ENCODE assay signal across 8 mouse cellular contexts in genomic region chr5:123394957-123395881, GRCm38 (mm10). TPM values are rescaled to one million over a fixed set of nuclear protein-coding genes. Genes with fewer than 3 reads are reported as not detected.
DNase-seq lines count a peak whose midpoint lies in the region; ATAC-seq and TF ChIP-seq lines count a peak whose summit lies in the region.

No protein-coding gene starts in this region.

- H3K4me3 ChIP-seq in lung, adult 2 months (replicated peaks; ENCODE audit: extremely low read depth, low read depth, low read length), result peak overlapping the region; percentile 98
- H3K4me3 ChIP-seq in bone marrow macrophage, adult 2 months (ENCODE audit: insufficient read depth, low read length), result peak overlapping the region; percentile 75
- H3K4me3 ChIP-seq in limb, embryonic 12.5 days (replicated peaks), result peak overlapping the region; percentile 93
- H3K4me3 ChIP-seq in midbrain, embryonic 15.5 days, result peak overlapping the region; percentile 65

- H3K27ac ChIP-seq in bone marrow macrophage, adult 2 months (ENCODE audit: insufficient read depth, low read depth, low read length), result peak overlapping the region; percentile 95
- peak overlapping the region; percentile 85 for H3K27ac ChIP-seq in limb, embryonic 12.5 days
- H3K27ac ChIP-seq in midbrain, embryonic 15.5 days, result peak overlapping the region; percentile 87

- peak overlapping the region; percentile 86 for H3K9ac ChIP-seq in limb, embryonic 12.5 days (replicated peaks)
- peak overlapping the region; percentile 73 for H3K9ac ChIP-seq in midbrain, embryonic 15.5 days

- H3K9me3 ChIP-seq in limb, embryonic 12.5 days, result no peaks in the 10 kb centered on the region
- H3K9me3 ChIP-seq in midbrain, embryonic 15.5 days, result no peaks in the 10 kb centered on the region

- peak; percentile 27 for ATAC-seq in granulocyte monocyte progenitor cell, adult 5-6 weeks (replicated peaks; ENCODE audit: poor library complexity, severe bottlenecking)
- peak; percentile 13; the same call in 1 of the 2 replicates for ATAC-seq in limb, embryonic 12.5 days (ENCODE audit: insufficient number of reproducible peaks, insufficient read depth, low FRiP score, low TSS enrichment, low read depth)
- ATAC-seq in midbrain, embryonic 15.5 days (replicated peaks), result peak; percentile 62

- H3K27me3 ChIP-seq in limb, embryonic 12.5 days, result no peaks in the 10 kb centered on the region
- no peaks in the 10 kb centered on the region for H3K27me3 ChIP-seq in midbrain, embryonic 15.5 days (replicated peaks)

- peak overlapping the region; percentile 84 for H3K4me2 ChIP-seq in limb, embryonic 12.5 days
- peak overlapping the region; percentile 83 for H3K4me2 ChIP-seq in midbrain, embryonic 15.5 days

- TF ChIP-seq POLR2A in lung, adult 2 months (IDR thresholded peaks at IDR 0.05; ENCODE audit: borderline replicate concordance, extremely low read depth, low read depth, low read length), result no peak
- no peak for TF ChIP-seq POLR2A in bone marrow macrophage, adult 2 months (IDR thresholded peaks at IDR 0.05; ENCODE audit: borderline replicate concordance, low read depth, low read length)

- H3K4me1 ChIP-seq in lung, adult 2 months (ENCODE audit: control insufficient read depth, insufficient read depth, low read length), result peaks cover 18% of the 10 kb centered on the region
- peaks cover 29% of the 10 kb centered on the region for H3K4me1 ChIP-seq in bone marrow macrophage, adult 2 months (ENCODE audit: control insufficient read depth, insufficient read depth, low read length)
- H3K4me1 ChIP-seq in limb, embryonic 12.5 days (replicated peaks), result peaks cover 42% of the 10 kb centered on the region
- H3K4me1 ChIP-seq in midbrain, embryonic 15.5 days, result peaks cover 44% of the 10 kb centered on the region

- DNase-seq in lung, adult 2 months, result peak; percentile 49
- no peak for DNase-seq in lung, postnatal 25 days (ENCODE audit: low spot score)
- peak; percentile 40 for DNase-seq in yolk sac, embryonic 10.5 days (ENCODE audit: low spot score)
- DNase-seq in ovary, postnatal 36 days (ENCODE audit: low spot score), result no peak

- no peak for TF ChIP-seq CTCF in lung, adult 2 months (IDR thresholded peaks at IDR 0.05; ENCODE audit: insufficient read depth, low read length)
- TF ChIP-seq CTCF in bone marrow macrophage, adult 2 months (IDR thresholded peaks at IDR 0.05; ENCODE audit: low read depth, low read length), result no peak

- WGBS in lung, adult 2 months, result under 1% methylated on average over 65 of the region's 65 CpGs
- under 1% methylated on average over 65 of the region's 65 CpGs for WGBS in limb, embryonic 12.5 days
- WGBS in midbrain, embryonic 15.5 days, result under 1% methylated on average over 62 of the region's 65 CpGs

- no peaks in the 10 kb centered on the region for H3K36me3 ChIP-seq in limb, embryonic 12.5 days
- no peaks in the 10 kb centered on the region for H3K36me3 ChIP-seq in midbrain, embryonic 15.5 days (replicated peaks)

RNA-seq across cellular contexts. Expression of gene Mlxip, which starts 0.6 kb away (rescaled TPM):
- 61.2 and 75.4 TPM in 2 replicates for polyA plus RNA-seq in lung, adult 2 months (2012; rRNA removed)
- polyA plus RNA-seq in bone marrow macrophage, adult 2 months (2012; ENCODE audit: insufficient read depth, insufficient read length, missing spikeins), result 41.0 and 44.8 TPM in 2 replicates
- total RNA-seq in granulocyte monocyte progenitor cell, adult 5-6 weeks (2014; fragmentation: Nextera tagmentation), result 46.9 and 52.3 TPM in 2 replicates
- 11.1 and 11.9 TPM in 2 replicates for total RNA-seq in granulocyte monocyte progenitor cell, adult 5-6 weeks (2017)
- 12.8 and 15.3 TPM in 2 replicates for polyA plus RNA-seq in limb, embryonic 12.5 days (2016; fragmentation: Nextera tagmentation; extraction: Ambion mirVana)
- polyA plus RNA-seq in midbrain, embryonic 15.5 days (2015; fragmentation: Nextera tagmentation; extraction: Ambion mirVana), result 18.6 and 21.1 TPM in 2 replicates

RNA-seq across cellular contexts. Expression of gene Bcl7a, which starts 51.6 kb away (rescaled TPM):
- polyA plus RNA-seq in lung, adult 2 months (2012; rRNA removed), result 9.4 and 11.9 TPM in 2 replicates
- 2.7 and 3.3 TPM in 2 replicates for polyA plus RNA-seq in bone marrow macrophage, adult 2 months (2012; ENCODE audit: insufficient read depth, insufficient read length, missing spikeins)
- total RNA-seq in granulocyte monocyte progenitor cell, adult 5-6 weeks (2014; fragmentation: Nextera tagmentation), result 27.5 and 29.4 TPM in 2 replicates
- total RNA-seq in granulocyte monocyte progenitor cell, adult 5-6 weeks (2017), result 11.0 and 17.4 TPM in 2 replicates
- polyA plus RNA-seq in limb, embryonic 12.5 days (2016; fragmentation: Nextera tagmentation; extraction: Ambion mirVana), result 43.4 and 45.7 TPM in 2 replicates
- polyA plus RNA-seq in midbrain, embryonic 15.5 days (2015; fragmentation: Nextera tagmentation; extraction: Ambion mirVana), result 35.9 and 39.6 TPM in 2 replicates

Comparison
In these comparisons a context has a peak if more than half of its experiments do, and no peak if none do; other contexts are left out.
1. DNase-seq: peak in lung, adult 2 months (single experiment) and yolk sac, embryonic 10.5 days (single experiment); none in lung, postnatal 25 days (single experiment) and ovary, postnatal 36 days (single experiment).
2. Peak in every context shown above with its lines, with median percentiles within 50 percentile points of each other: H3K4me3 ChIP-seq, H3K27ac ChIP-seq and ATAC-seq.